Mouse (Mus musculus) G1E (cell line): Measurements from ENCODE around the gene Adora3.

Experiments
- CTCF ChIP-seq: IDR thresholded peaks from 2 replicates; pipeline ENCODE4 v1.5.1; 2012; ENCODE audit warnings: low read depth, low read length, inconsistent platforms, mixed read lengths
- GATA1 ChIP-seq: IDR thresholded peaks from 2 replicates; pipeline ENCODE4 v1.6.1; 2012; ENCODE audit warnings: borderline replicate concordance, low read length, inconsistent platforms, mixed read lengths

DNA sequence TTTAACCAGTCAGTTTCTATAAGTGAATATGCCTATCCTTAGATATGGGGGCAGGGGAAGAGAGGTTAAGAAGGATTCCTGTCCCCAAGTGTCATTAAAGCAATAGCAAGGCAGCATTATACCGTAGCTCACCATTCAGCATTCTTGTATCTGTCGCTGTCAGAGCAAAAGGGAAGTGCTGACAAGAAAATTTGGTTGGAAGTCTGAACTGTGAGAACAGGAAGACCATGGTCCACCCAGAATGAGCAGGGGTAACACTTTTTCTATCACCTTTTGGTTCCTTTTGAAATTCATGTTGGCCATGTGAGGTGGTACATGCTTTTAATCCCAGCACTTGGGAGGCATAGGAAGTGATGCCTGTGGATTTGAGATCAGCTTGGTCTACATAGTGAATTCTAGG, 60.4 kb downstream of the Adora3 start:
- TF ChIP-seq CTCF (no peak), GATA1 (no peak)
